Mouse (Mus musculus): ENCODE data around the gene Lrrc56.

Gene Lrrc56

GRCm38 (mm10) chr7:141193948-141194347 is at the start of gene Lrrc56, which contains the start of gene Hras:
Lrrc56 (plus strand) TSS chr7:141194157.
Hras (minus strand) TSS chr7:141194005.
- CTCF ChIA-PET: no interaction called here

- CTCF ChIA-PET: no interaction called here
Observed at GRCm38 (mm10) chr7:141144650-141145049, 49.3 kb upstream of the Lrrc56 start.

DNA sequence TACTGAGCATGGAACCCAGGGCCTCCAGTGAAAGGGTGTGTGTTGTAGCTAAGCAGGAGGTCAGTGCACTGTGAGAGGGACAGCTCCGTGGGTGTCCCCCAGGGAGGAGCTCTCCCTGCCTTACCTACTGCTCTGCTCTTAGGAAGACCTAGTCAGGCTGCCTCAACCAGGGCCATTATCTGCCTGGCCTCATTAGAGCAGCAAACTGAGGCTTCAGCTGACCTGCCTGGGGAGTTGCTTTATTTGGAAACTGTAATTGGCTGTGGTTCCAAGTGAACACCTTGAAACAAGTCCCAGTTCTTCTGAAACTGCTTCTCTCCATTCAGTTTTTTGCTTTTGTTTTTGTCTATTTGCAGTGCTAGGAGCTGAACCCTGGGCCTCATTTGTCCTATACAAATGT is 48.6 kb upstream of the Lrrc56 start:
- CTCF ChIA-PET: no interaction called here

- CTCF ChIA-PET: no interaction called here
Observed at GRCm38 (mm10) chr7:141146043-141146595, 47.8 kb upstream of the Lrrc56 start.

DNA sequence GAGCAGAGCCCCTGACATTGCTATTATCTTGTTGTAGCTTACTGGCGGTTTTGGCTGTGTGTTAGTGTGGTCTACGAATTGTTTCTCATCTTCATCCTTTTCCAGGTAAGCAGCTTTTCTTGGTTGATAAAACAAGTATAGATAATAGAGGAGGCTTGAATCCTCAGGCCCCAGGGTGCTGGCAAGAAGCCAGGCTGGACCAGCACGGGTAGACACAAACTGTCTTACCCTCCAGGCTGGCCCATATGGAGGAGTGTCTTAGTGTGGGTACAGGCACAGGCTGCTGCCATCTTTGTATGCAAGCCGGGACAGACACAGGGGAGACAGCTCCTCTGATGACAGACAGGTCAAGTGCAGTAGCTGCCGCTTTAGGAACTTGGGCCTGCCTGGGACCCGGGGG is 46.9 kb upstream of the Lrrc56 start:
- CTCF ChIA-PET: no interaction called here

- CTCF ChIA-PET: no interaction called here
Observed at GRCm38 (mm10) chr7:141148639-141149038, 45.3 kb upstream of the Lrrc56 start.

DNA sequence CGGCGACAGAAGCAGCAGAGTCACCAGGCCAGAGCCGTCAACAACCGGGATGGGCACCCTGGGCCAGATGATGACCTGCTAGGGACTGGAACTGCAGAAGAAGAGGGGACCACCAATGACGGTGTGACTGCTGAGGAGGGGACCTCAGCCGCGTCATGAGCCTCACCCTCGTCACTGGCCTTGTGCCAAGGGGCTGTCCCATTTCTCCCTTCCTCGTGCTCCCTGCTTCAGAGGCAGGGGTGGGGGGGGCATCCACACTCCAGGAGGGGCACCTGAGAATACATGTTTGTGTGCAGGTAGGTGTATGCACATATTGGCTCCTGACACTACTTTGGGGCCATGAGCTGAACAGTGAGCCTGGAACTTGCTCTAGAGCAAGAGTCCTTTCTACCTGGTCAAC is 38.6 kb upstream of the Lrrc56 start:
- CTCF ChIA-PET: no interaction called here

- CTCF ChIA-PET: no interaction called here
Observed at GRCm38 (mm10) chr7:141164397-141164796, 29.6 kb upstream of the Lrrc56 start.

DNA sequence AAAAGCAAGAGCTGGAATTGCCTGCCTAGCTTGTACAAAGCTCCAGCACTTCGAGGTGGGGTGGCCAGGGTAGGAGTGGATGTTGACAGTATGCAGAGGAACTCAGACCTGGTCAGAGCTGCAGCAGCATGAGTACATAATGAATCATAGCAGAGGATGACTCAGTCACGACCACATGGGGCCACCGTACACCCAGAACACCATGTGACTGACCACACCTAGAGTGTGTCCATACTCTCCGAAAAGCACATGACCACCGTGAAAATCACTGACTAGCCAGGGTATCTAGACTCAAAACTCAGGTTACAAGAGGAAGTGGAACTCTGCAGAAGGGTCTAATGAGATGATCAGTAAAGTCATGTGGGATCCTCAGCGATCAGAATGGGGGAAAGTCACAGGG is 29.1 kb upstream of the Lrrc56 start:
- CTCF ChIA-PET: no interaction called here

DNA sequence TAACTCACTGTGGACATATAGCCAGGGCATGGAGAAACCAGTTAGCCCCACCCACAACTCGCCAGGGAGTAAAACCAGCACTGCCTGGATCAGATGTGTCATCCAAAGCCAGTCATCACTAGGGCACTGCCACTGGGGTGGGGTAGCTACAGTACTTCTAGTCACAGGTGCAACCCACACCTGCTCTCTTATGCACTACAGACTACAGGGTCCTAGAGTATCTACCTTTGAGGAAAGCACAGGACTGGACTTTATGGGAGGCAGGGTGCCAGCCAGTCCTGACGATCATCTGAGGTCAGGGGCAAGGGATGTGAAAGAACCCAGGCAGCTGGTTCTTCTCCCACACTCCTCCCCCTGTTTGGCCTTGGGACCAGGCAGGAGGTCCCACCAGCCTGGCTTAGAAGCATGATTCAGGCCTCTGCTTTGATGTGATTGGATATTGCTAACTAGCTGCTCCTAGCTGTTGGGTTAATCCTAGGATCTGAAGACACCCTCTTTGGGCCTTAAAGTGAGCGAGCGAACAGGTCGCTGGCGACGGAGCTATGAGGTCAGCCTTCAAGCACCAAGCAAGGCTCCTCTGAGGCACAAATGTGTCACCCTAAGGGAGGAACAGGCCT is 25.9 kb upstream of the Lrrc56 start:
- CTCF ChIA-PET: interaction anchor here (0.5 kb wide), 1 partner anchor 147 kb away, joined by 11 read pairs; no protein-coding TSS in a partner anchor

DNA sequence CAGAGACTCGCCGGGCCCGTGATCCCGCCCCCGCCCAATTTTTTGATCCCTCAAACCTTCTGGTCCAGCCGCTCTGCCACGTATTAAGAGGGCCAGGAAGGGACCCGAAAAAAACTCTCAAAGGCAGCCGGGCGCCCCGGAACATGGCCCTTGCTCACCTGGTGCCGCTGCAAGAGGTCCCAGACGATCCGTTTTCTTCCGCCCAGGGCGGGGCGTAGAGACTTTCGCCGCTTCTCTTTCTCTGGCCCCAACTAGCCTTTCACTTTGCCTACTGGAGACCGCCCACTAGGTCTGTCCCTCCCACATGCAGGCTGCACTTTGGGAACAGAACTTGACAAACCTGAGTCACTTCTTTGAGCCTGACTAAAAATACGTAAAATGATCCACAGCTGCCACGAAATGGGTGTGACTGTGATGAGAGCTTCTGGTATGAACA is 25.4 kb upstream of the Lrrc56 start:
- CTCF ChIA-PET: interaction anchor here (0.5 kb wide), 1 partner anchor 147 kb away, joined by 11 read pairs; no protein-coding TSS in a partner anchor

GRCm38 (mm10) chr7:141169300-141169699 is 24.7 kb upstream of the Lrrc56 start:
- CTCF ChIA-PET: no interaction called here

DNA sequence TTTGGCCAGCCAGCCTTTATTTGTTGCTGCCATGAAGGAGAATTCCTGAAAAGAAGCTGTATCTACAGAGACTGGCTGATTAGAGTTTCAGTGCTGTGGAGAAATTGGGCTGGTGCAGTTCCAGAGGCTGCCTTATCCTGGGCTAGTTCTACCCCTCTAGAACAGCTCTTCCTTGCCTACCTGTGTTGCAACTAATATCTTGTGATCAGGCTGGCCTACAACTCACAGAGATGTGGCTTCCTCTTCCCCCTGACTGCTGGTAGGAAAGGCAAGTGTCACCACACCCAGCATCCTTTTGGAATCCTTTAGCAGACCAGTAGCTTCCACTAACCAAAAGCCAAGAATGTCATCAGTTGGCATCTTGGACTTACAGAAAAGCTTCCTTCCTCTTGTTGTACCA is 24.1 kb upstream of the Lrrc56 start:
- CTCF ChIA-PET: no interaction called here

DNA sequence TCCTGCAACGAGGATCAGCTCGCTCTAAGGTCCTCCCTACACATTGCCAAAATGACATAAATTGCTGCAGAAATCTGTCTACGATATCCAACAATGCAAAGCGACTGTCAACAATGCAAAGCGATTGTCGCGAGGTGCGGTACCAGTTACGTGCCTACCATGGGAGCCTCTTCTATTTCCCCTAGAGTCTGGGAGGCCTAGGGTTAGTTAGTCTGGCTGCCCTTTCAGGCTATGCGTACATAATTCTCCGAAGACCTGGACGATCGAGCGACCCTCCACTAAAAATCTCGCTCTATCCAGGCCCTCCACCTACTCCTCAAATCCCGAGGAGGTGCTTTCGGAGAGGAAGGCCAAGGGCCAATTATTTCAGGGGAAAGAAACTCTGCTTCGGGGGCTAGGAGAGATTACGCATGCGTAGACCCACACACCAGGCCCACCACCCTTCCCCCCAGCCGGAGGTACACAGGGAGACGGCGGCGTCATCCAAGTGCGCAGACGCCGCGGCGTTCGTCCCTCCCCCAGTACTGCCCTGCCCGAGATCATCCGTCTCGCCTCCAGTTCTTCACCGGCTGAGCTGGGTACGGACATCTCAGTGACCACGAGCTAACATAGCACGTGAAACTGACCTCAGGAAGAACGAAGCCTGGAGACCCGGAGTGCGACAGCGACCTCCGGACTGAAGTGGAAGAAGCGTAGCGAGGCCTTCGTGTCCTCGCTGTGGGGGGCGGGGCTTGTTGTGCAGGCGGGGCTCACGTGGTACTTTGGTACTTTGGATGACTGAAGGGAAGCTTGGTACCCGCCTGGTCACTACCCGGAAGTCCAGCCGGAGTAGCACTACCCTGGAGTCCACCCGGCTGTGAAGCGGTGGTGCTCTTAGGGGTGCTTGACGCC is 21.6 kb upstream of the Lrrc56 start, which contains the start of gene Rnh1:
Gene Rnh1 (minus strand): TSS at position 742 of the 891 bp plus-strand sequence.
- CTCF ChIA-PET: interaction anchor here (0.8 kb wide), 1 partner anchor 731 kb away, joined by 3 read pairs; no protein-coding TSS in a partner anchor

DNA sequence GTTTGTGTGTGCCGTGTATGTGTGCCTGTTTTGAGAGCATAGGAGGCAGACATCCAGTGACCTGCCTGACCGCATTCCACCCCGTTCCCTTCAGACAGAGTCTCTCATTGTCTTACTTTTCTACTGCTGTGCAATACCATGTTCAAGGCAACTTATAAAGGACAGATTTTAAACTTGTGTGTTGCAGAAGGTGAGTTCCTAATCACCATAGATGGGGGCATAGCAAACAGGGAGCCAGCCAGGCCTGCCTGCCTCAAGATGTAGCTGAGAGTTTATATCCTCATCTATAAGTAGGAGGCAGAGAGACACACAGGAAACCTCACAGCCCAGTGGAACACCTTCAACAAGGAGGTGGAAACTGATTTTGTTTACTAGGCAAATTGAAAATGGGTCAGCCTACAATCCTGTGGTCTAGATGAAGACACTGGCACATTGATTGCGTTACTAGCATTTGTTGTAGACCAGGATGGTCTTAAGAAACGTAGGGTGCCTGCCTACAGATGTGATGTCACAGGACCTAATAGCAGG is 20.6 kb upstream of the Lrrc56 start:
- CTCF ChIA-PET: interaction anchor here (0.6 kb wide), 1 partner anchor 696 kb away, joined by 3 read pairs; no protein-coding TSS in a partner anchor

- CTCF ChIA-PET: interaction anchor here (0.6 to 1.3 kb wide), 4 partner anchors 40 to 273 kb away, joined by 3 to 14 read pairs (median 4); no protein-coding TSS in a partner anchor
Observed at GRCm38 (mm10) chr7:141175068-141175467, 18.9 kb upstream of the Lrrc56 start.

DNA sequence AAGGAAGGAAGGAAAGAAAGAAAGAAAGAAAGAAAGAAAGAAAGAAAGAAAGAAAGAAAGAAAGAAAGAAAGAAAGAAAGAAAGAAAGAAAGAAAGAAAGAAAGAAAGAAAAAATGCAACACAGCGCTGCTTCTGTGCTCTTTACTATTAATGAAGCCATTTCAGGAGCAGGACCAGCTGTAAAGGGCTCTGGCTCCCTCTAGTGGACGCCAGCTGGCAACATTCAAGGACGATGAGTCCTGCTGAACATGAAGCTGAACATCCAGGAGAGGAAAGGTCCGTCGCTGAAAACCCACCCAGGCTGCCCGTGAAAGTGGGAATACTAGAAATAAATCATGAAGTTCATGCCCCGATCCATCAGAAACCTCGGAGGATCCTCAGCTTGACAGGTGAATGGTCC is 17.8 kb upstream of the Lrrc56 start:
- CTCF ChIA-PET: interaction anchor here (0.6 to 1.3 kb wide), 4 partner anchors 103 to 234 kb away, joined by 3 to 7 read pairs (median 4); no protein-coding TSS in a partner anchor

GRCm38 (mm10) chr7:141188194-141188593 is 5.8 kb upstream of the Lrrc56 start:
- CTCF ChIA-PET: no interaction called here

DNA sequence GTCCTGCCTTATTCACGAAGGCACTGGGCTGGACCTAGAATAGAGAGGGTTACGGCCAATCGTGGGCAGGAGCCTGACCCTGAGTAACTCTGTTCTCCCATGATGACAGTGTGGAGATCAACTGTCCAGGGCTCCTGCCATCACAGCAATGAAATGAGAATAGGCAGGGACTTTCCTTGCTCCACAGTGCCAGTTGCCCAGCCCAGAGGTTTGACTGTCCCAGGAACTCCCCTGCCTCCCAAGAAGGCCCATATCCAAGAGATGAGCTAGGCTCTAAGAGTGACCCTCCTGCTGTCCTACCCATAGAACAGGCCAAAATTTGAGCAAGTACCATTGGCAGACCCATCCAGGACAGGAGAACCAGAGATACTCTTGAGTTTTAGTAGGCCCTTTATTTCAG is 5.2 kb upstream of the Lrrc56 start:
- CTCF ChIA-PET: no interaction called here

DNA sequence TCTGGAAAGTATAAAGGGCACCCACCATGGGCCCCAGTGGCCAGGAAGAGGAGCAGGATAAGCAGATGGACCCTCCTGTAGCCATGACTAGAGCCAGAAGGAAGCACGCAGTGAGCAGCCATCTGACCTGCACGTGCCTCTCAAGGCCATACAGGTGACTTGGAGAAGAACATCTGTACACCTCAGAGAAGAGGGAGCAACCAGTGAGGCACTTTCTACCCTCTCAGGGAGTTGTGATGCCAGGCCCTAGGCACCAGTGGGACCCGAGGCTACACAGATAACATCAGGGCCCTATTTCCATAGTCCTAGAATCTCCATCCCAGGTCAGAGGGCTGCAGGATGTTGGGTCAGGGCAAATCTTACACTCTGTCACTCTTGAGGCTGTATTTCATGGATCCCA is 3.7 kb upstream of the Lrrc56 start:
- CTCF ChIA-PET: no interaction called here

- CTCF ChIA-PET: no interaction called here
Observed at GRCm38 (mm10) chr7:141191036-141191435, 2.9 kb upstream of the Lrrc56 start.

All from spleen, embryonic (tissue).